Mouse (Mus musculus): ENCODE results near the gene Lig1.
"Not testable (repeated sequence)": the region's sequence is repeated elsewhere in the genome, so short reads cannot be mapped to it uniquely, and the experiment has no call there.

Gene Lig1

DNA sequence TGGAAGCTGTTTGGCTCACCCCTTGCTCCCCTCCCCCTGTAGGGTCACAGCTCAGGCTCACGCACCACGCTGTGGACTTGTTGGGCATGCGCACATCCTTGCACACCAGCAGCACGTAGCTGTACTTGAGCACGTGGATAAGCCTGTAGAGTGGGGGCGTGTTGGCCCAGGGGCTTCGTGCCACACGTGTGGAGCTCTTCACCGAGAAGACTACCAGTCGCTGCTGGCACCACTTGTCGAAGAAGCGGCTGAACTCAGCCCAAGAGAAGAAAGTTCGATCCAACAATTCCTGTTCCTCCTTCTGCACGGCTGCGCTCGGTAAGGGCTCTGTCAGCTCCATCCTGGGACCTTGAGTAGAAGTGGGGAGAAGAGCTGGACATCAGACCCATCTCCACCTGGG is at the start of gene Lig1:
Gene Lig1 (plus strand): TSS at position 203 of the 400 bp plus-strand sequence.
- no peak for DNase-seq (ENCODE audit: low read depth, low spot score)

GRCm38 (mm10) chr7:13260746-13261700 is 16.1 kb upstream of the Lig1 start:
- DNase-seq (ENCODE audit: low read depth, low spot score), result no peak

GRCm38 (mm10) chr7:13263851-13264250 is 13.2 kb upstream of the Lig1 start:
- DNase-seq (ENCODE audit: low read depth, low spot score), result no peak

GRCm38 (mm10) chr7:13264396-13264795 is 12.7 kb upstream of the Lig1 start:
- DNase-seq (ENCODE audit: low read depth, low spot score), result no peak

- no peak for DNase-seq (ENCODE audit: low read depth, low spot score)
These were observed 8.3 kb upstream of the Lig1 start for GRCm38 (mm10) chr7:13268749-13269260.

DNA sequence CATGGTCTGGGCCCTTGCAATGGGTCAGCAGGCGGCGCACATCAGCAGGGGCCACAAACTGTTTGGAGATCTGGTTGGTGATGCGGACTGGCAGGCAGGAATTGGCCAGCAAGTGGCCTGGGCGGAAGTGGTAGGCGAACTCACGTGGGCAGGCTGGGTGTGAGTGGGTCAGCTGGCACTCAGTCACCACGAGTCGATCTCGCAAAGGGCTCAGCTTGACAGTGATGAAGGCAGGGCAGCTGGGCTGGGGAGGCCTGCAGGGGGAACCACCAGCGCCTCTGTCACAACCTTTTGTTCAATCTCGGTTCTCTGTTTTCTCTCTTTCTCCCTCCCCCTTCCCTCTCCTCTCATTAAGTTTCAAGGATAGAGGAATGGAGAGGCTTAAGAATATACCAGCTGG is 7.7 kb upstream of the Lig1 start:
- DNase-seq (ENCODE audit: low read depth, low spot score), result no peak

DNA sequence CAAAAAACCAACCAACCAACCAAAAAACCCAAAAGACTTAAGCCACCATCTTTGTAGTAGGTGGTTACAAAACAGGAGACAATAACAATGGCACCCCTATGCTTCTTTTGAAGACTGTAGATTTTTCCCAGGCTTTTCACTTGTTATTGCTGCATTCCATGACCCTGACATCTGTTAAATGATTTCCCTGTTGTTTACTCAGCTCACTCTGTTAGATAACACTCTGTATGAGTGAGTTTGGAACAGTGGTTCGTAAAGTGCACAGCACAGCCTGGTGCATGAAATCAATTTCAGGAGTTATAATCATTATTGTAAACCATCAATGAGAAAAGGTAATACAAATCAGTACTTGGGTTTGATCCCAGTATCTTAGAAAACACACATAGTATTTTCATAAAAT is 5.4 kb upstream of the Lig1 start:
- no peak for DNase-seq (ENCODE audit: low read depth, low spot score)

DNA sequence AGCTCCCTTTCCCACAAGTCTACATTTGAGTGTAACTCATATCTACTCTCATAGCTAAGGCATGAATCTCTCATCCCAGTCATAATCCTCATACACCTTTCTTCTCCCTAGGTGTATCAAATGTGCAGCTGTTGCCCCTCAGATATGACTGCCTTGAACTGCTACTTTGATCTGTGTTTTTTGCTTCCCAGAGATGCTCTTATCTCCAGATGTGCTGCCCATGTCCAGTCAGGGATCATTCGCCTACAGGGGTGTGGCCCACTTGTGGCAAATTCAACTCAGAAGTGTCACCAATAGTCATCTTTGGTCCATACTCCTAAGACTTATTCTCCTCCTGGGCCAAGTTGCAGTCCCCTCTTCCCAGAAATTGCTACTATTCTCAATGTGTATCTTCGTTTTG is 750 bp downstream of the Lig1 start:
- DNase-seq (ENCODE audit: low read depth, low spot score), result no peak

GRCm38 (mm10) chr7:13278308-13278891 is 1.3 kb downstream of the Lig1 start, which contains the start of gene Zswim9:
Gene Zswim9, minus strand, starts transcription at chr7:13278721.
- DNase-seq (ENCODE audit: low read depth, low spot score), result peak; percentile 90

DNA sequence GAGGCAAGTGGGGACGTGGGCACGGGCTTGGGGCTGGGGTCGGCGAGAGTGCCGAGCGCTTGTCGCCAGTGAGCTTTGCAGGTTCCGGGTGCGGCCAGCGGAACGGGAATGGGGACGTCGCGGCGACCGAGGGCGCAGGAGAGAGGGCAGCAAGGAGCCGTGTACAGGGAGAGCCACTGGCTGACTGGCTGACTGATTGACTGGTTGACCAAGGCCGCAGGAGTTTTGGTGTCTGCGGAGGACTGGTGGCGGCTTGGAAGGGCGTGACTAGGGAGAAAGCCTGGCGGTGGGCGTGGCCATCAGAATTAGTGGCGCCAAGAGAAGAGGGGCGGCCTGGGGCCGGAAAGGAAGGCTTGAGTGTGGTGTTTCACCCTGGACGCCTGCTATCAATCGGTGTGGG is 1.9 kb downstream of the Lig1 start:
- not testable (repeated sequence) for DNase-seq (ENCODE audit: low read depth, low spot score)

DNA sequence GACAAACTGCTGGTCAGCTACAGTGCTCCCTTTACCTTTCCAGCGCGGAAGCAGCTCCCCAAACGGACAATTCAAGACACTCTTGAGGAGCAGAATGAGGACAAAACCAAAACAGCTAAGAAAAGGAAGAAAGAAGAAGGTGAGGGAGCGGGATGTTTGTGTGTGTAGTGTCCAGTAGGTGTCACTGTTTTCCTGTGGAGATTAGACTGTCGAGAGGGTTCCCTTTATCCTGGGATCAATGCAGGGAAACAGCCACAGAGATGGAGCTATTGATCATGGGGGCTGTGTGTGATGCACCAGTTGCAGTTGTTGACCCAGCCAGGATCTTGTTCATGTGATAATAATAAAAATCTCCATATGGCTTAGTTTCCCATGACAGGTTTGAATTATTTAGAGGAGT is 11.5 kb downstream of the Lig1 start:
- DNase-seq (ENCODE audit: low read depth, low spot score), result no peak

GRCm38 (mm10) chr7:13290041-13290675 is 13.1 kb downstream of the Lig1 start:
- DNase-seq (ENCODE audit: low read depth, low spot score), result no peak

- no peak for DNase-seq (ENCODE audit: low read depth, low spot score)
These were observed 14.3 kb downstream of the Lig1 start for GRCm38 (mm10) chr7:13291370-13291769.

- no peak for DNase-seq (ENCODE audit: low read depth, low spot score)
These were observed 17.1 kb downstream of the Lig1 start for GRCm38 (mm10) chr7:13293878-13294855.

DNA sequence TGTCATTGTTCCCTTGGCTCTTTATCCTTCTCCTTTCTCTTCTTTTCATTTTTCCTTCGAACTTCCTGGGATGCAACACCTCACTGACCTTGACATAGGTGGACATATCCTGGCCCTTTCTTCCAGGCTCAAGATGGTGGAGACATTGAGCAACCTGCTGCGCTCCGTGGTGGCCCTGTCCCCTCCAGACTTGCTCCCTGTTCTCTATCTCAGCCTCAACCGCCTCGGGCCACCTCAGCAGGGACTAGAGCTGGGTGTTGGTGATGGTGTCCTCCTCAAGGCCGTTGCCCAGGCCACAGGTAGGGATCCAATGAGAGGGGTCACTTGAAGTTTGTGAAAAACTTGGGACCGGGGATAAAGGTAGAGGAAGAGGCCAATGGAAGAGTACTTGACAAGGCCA is 18.2 kb downstream of the Lig1 start:
- DNase-seq (ENCODE audit: low read depth, low spot score), result no peak

DNA sequence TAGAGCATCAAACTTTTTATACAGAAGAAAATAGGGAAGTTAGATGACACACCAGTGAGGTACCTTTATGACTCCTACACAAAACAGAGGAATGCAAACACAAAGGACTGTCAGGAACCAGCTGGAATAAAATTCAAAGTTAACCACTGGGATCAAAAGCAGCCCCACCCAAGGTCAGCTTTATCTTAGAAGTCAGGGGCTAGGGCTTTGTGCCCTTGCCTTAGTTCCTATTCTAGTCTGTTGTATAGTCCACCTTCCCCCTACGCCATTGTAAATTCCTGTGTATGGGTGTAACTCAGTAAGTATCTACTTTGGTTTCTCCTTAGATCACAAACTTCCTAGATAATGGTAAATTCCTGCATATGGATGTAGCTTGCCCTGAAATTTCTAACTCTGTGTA is 20.6 kb downstream of the Lig1 start:
- no peak for DNase-seq (ENCODE audit: low read depth, low spot score)

GRCm38 (mm10) chr7:13298821-13299220 is 21.7 kb downstream of the Lig1 start:
- no peak for DNase-seq (ENCODE audit: low read depth, low spot score)

GRCm38 (mm10) chr7:13301643-13302042 is 24.6 kb downstream of the Lig1 start:
- DNase-seq (ENCODE audit: low read depth, low spot score), result no peak

- no peak for DNase-seq (ENCODE audit: low read depth, low spot score)
These were observed 25.7 kb downstream of the Lig1 start for GRCm38 (mm10) chr7:13302780-13303179.

GRCm38 (mm10) chr7:13303372-13303771 is 26.3 kb downstream of the Lig1 start:
- no peak for DNase-seq (ENCODE audit: low read depth, low spot score)

GRCm38 (mm10) chr7:13309407-13309806 is 32.3 kb downstream of the Lig1 start:
- no peak for DNase-seq (ENCODE audit: low read depth, low spot score)
